Mouse (Mus musculus): ENCODE results near the gene Zfp708. TPM values are rescaled to one million over a fixed set of nuclear protein-coding genes. Genes with fewer than 3 reads are reported as not detected.
A peak's percentile ranks its signal among the peaks of the same experiment; 100 is the strongest.
"Not testable (repeated sequence)": the region's sequence is repeated elsewhere in the genome, so short reads cannot be mapped to it uniquely, and the experiment has no call there.

Gene Zfp708
- polyA plus RNA-seq (2015; fragmentation: Nextera tagmentation; extraction: Ambion mirVana): 0.93 and 1.3 TPM in 2 replicates

- peaks cover 16% of the 10 kb centered on the region for H3K36me3 ChIP-seq
- no peak within 1 kb of the TSS for H3K9ac ChIP-seq
- H3K9me3 ChIP-seq (replicated peaks): no peaks in the 10 kb centered on the region
- no peaks in the 10 kb centered on the region for H3K4me1 ChIP-seq (replicated peaks)
- DNase-seq (no peak), ATAC-seq (ENCODE audit: low read depth) (no peak)
- no peak within 1 kb of the TSS for H3K4me3 ChIP-seq (replicated peaks)
- WGBS (ENCODE audit: insufficient replicate concordance): 72% methylated on average over 10 of the region's 10 CpGs
- no peak within 1 kb of the TSS for H3K27ac ChIP-seq
- no peak within 1 kb of the TSS for H3K4me2 ChIP-seq
- H3K27me3 ChIP-seq: no peaks in the 10 kb centered on the region
These were observed at the start of gene Zfp708 for GRCm38 (mm10) chr13:67097876-67098275. Zfp708 (minus strand) TSS chr13:67097976.

GRCm38 (mm10) chr13:67128038-67128721 is 30.4 kb upstream of the Zfp708 start:
- H3K27ac ChIP-seq: no peak overlapping the region
- WGBS (ENCODE audit: insufficient replicate concordance): 2% methylated on average over 18 of the region's 18 CpGs
- ATAC-seq (ENCODE audit: low read depth): peak; percentile 83

GRCm38 (mm10) chr13:67127507-67127906 is 29.7 kb upstream of the Zfp708 start:
- not testable (repeated sequence) for H3K27me3 ChIP-seq; H3K4me3 ChIP-seq (replicated peaks); H3K27ac ChIP-seq; ATAC-seq (ENCODE audit: low read depth); H3K4me2 ChIP-seq; DNase-seq; H3K9me3 ChIP-seq (replicated peaks); H3K4me1 ChIP-seq (replicated peaks); H3K36me3 ChIP-seq; H3K9ac ChIP-seq
- 61% methylated on average over 10 of the region's 10 CpGs for WGBS (ENCODE audit: insufficient replicate concordance)

More at GRCm38 (mm10) chr13:67128038-67128721, 30.4 kb upstream of the Zfp708 start:
- Histone ChIP-seq H3K27me3 (no peaks in the 10 kb centered on the region), H3K4me3 (replicated peaks) (peak overlapping the region; percentile 69), H3K4me2 (peak overlapping the region; percentile 69), H3K36me3 (no peaks in the 10 kb centered on the region), H3K4me1 (replicated peaks) (no peaks in the 10 kb centered on the region), H3K9me3 (replicated peaks) (no peaks in the 10 kb centered on the region), H3K9ac (peak overlapping the region; percentile 67)
- peak; percentile 50 for DNase-seq

- H3K9me3 ChIP-seq (replicated peaks): no peaks in the 10 kb centered on the region
- H3K27ac ChIP-seq: no peak overlapping the region
- ATAC-seq (ENCODE audit: low read depth) (no peak), DNase-seq (no peak)
- H3K36me3 ChIP-seq: no peaks in the 10 kb centered on the region
- WGBS (ENCODE audit: insufficient replicate concordance): 79% methylated on average over 1 of the region's 1 CpGs
- H3K27me3 ChIP-seq: no peaks in the 10 kb centered on the region
- H3K9ac ChIP-seq: no peak overlapping the region
- no peak overlapping the region for H3K4me3 ChIP-seq (replicated peaks)
- no peak overlapping the region for H3K4me2 ChIP-seq
- no peaks in the 10 kb centered on the region for H3K4me1 ChIP-seq (replicated peaks)
These were observed 26.7 kb upstream of the Zfp708 start for GRCm38 (mm10) chr13:67124460-67124859.

- not testable (repeated sequence) for H3K27ac ChIP-seq; H3K9ac ChIP-seq; H3K9me3 ChIP-seq (replicated peaks); H3K4me2 ChIP-seq; H3K36me3 ChIP-seq; ATAC-seq (ENCODE audit: low read depth); H3K27me3 ChIP-seq; H3K4me1 ChIP-seq (replicated peaks); DNase-seq; H3K4me3 ChIP-seq (replicated peaks)
These were observed 23.6 kb upstream of the Zfp708 start, which contains the start of gene Zfp759 for GRCm38 (mm10) chr13:67121360-67121759. Zfp759 (plus strand) TSS chr13:67121660.

- H3K4me1 ChIP-seq (replicated peaks); DNase-seq: not testable (repeated sequence)
These were observed 18.4 kb upstream of the Zfp708 start, which contains the start of gene Rslcan18 for GRCm38 (mm10) chr13:67116163-67116562. Rslcan18 (minus strand) TSS chr13:67116263.

GRCm38 (mm10) chr13:67113287-67113686 is 15.5 kb upstream of the Zfp708 start:
- no peak for ATAC-seq (ENCODE audit: low read depth)
- H3K27me3 ChIP-seq: no peaks in the 10 kb centered on the region
- no peak for DNase-seq
- H3K27ac ChIP-seq: no peak overlapping the region
- no peaks in the 10 kb centered on the region for H3K36me3 ChIP-seq
- H3K4me1 ChIP-seq (replicated peaks): peaks cover 4% of the 10 kb centered on the region; the same call in 1 of the 2 replicates
- H3K9ac ChIP-seq: no peak overlapping the region
- no peaks in the 10 kb centered on the region for H3K9me3 ChIP-seq (replicated peaks)
- H3K4me3 ChIP-seq (replicated peaks): no peak overlapping the region
- 84% methylated on average over 2 of the region's 2 CpGs for WGBS (ENCODE audit: insufficient replicate concordance)
- no peak overlapping the region for H3K4me2 ChIP-seq

More at GRCm38 (mm10) chr13:67116163-67116562, 18.4 kb upstream of the Zfp708 start, which contains the start of gene Rslcan18:
- not testable (repeated sequence) for H3K4me3 ChIP-seq (replicated peaks); H3K9me3 ChIP-seq (replicated peaks); H3K27me3 ChIP-seq; H3K27ac ChIP-seq; H3K36me3 ChIP-seq; H3K9ac ChIP-seq; ATAC-seq (ENCODE audit: low read depth); H3K4me2 ChIP-seq
- 81% methylated on average over 8 of the region's 8 CpGs for WGBS (ENCODE audit: insufficient replicate concordance)

GRCm38 (mm10) chr13:67112096-67112495 is 14.3 kb upstream of the Zfp708 start:
- Histone ChIP-seq H3K4me1 (replicated peaks) (peaks cover 12% of the 10 kb centered on the region), H3K4me2 (no peak overlapping the region), H3K9me3 (replicated peaks) (no peaks in the 10 kb centered on the region), H3K9ac (no peak overlapping the region), H3K36me3 (no peaks in the 10 kb centered on the region), H3K27ac (no peak overlapping the region), H3K4me3 (replicated peaks) (no peak overlapping the region), H3K27me3 (no peaks in the 10 kb centered on the region)
- DNase-seq (no peak), ATAC-seq (ENCODE audit: low read depth) (no peak)
- WGBS (ENCODE audit: insufficient replicate concordance): 71% methylated on average over 12 of the region's 12 CpGs

- Histone ChIP-seq H3K9ac (peak overlapping the region; percentile 48), H3K27me3 (no peaks in the 10 kb centered on the region), H3K4me2 (peak overlapping the region; percentile 70), H3K36me3 (peaks cover 9% of the 10 kb centered on the region), H3K27ac (no peak overlapping the region), H3K9me3 (replicated peaks) (no peaks in the 10 kb centered on the region), H3K4me1 (replicated peaks) (peaks cover 18% of the 10 kb centered on the region), H3K4me3 (replicated peaks) (peak overlapping the region; percentile 65)
- ATAC-seq (ENCODE audit: low read depth) (peak; percentile 50), DNase-seq (no peak)
- WGBS (ENCODE audit: insufficient replicate concordance): 7% methylated on average over 9 of the region's 9 CpGs
These were observed 11.0 kb upstream of the Zfp708 start for GRCm38 (mm10) chr13:67108821-67109206.

GRCm38 (mm10) chr13:67108194-67108820 is 10.5 kb upstream of the Zfp708 start, which contains the start of gene Gm28557:
Gm28557 (minus strand) TSS chr13:67108604.
- Histone ChIP-seq H3K4me1 (replicated peaks) (peaks cover 18% of the 10 kb centered on the region), H3K4me2 (peak within 1 kb of the TSS; percentile 70), H3K9ac (peak within 1 kb of the TSS; percentile 77), H3K4me3 (replicated peaks) (peak within 1 kb of the TSS; percentile 65), H3K9me3 (replicated peaks) (no peaks in the 10 kb centered on the region), H3K36me3 (peaks cover 9% of the 10 kb centered on the region), H3K27me3 (no peaks in the 10 kb centered on the region), H3K27ac (peak within 1 kb of the TSS; percentile 90)
- under 1% methylated on average over 17 of the region's 17 CpGs for WGBS (ENCODE audit: insufficient replicate concordance)
- ATAC-seq (ENCODE audit: low read depth): peak; percentile 96
- peak; percentile 86 for DNase-seq

GRCm38 (mm10) chr13:67107681-67108080 is 9.9 kb upstream of the Zfp708 start:
- no peak for DNase-seq
- no peak for ATAC-seq (ENCODE audit: low read depth)
- H3K9ac ChIP-seq: peak overlapping the region; percentile 77
- H3K9me3 ChIP-seq (replicated peaks): no peaks in the 10 kb centered on the region
- peaks cover 18% of the 10 kb centered on the region for H3K4me1 ChIP-seq (replicated peaks)
- peak overlapping the region; percentile 70 for H3K4me2 ChIP-seq
- peaks cover 9% of the 10 kb centered on the region for H3K36me3 ChIP-seq
- H3K27me3 ChIP-seq: no peaks in the 10 kb centered on the region
- H3K27ac ChIP-seq: peak overlapping the region; percentile 90; the same call in 1 of the 2 replicates
- peak overlapping the region; percentile 65 for H3K4me3 ChIP-seq (replicated peaks)
- WGBS (ENCODE audit: insufficient replicate concordance): 54% methylated on average over 9 of the region's 9 CpGs
